Mouse (Mus musculus) brain, adult 2 months (tissue): ENCODE data around the gene Ccdc43.
"Not testable (repeated sequence)": the region's sequence is repeated elsewhere in the genome, so short reads cannot be mapped to it uniquely, and the experiment has no call there.

Experiments used
- DNase-seq: peaks from one replicate; pipeline ENCODE4 v3.0.0; 2011; ENCODE audit warnings: low read depth, low spot score

Gene Ccdc43

GRCm38 (mm10) chr11:102697338-102698017, at the start of gene Ccdc43:
TSS of gene Ccdc43 (minus strand) at chr11:102697782.
- DNase-seq, result peak; percentile 90

- no peak for DNase-seq
Measured at GRCm38 (mm10) chr11:102744746-102745145, 47.2 kb upstream of the Ccdc43 start.

- no peak for DNase-seq
Measured at GRCm38 (mm10) chr11:102742843-102743242, 45.3 kb upstream of the Ccdc43 start.

GRCm38 (mm10) chr11:102742066-102742465, 44.5 kb upstream of the Ccdc43 start:
- DNase-seq, result no peak

GRCm38 (mm10) chr11:102741129-102741950, 43.8 kb upstream of the Ccdc43 start:
- peak; percentile 96 for DNase-seq

- DNase-seq, result no peak
Measured at GRCm38 (mm10) chr11:102740634-102741033, 43.1 kb upstream of the Ccdc43 start.

GRCm38 (mm10) chr11:102739278-102739966, 41.8 kb upstream of the Ccdc43 start:
- peak; percentile 97 for DNase-seq

- no peak for DNase-seq
Measured at GRCm38 (mm10) chr11:102738046-102738445, 40.5 kb upstream of the Ccdc43 start.

GRCm38 (mm10) chr11:102734961-102735360, 37.4 kb upstream of the Ccdc43 start:
- DNase-seq, result no peak

GRCm38 (mm10) chr11:102733146-102733545, 35.6 kb upstream of the Ccdc43 start:
- no peak for DNase-seq

- DNase-seq, result peak; percentile 82
Measured at GRCm38 (mm10) chr11:102731366-102731765, 33.8 kb upstream of the Ccdc43 start.

- DNase-seq, result no peak
Measured at GRCm38 (mm10) chr11:102729835-102730234, 32.3 kb upstream of the Ccdc43 start.

GRCm38 (mm10) chr11:102728614-102729013, 31.0 kb upstream of the Ccdc43 start:
- peak; percentile 81 for DNase-seq

- DNase-seq, result peak; percentile 37
Measured at GRCm38 (mm10) chr11:102725574-102725973, 28.0 kb upstream of the Ccdc43 start.

GRCm38 (mm10) chr11:102716135-102716534, 18.6 kb upstream of the Ccdc43 start:
- peak; percentile 57 for DNase-seq

GRCm38 (mm10) chr11:102714578-102714977, 17.0 kb upstream of the Ccdc43 start:
- not testable (repeated sequence) for DNase-seq

GRCm38 (mm10) chr11:102712411-102712810, 14.8 kb upstream of the Ccdc43 start:
- no peak for DNase-seq

- not testable (repeated sequence) for DNase-seq
Measured at GRCm38 (mm10) chr11:102702206-102702605, 4.6 kb upstream of the Ccdc43 start.

- DNase-seq, result no peak
Measured at GRCm38 (mm10) chr11:102698018-102698476, 465 bp upstream of the Ccdc43 start.

GRCm38 (mm10) chr11:102695289-102695688, 2.3 kb downstream of the Ccdc43 start:
- peak; percentile 54 for DNase-seq

GRCm38 (mm10) chr11:102690162-102690561, 7.4 kb downstream of the Ccdc43 start:
- DNase-seq, result peak; percentile 85
